Mouse (Mus musculus) bone marrow, adult 2 months (tissue): ENCODE data around the gene AL607142.1. TPM values are rescaled to one million over a fixed set of nuclear protein-coding genes. Genes with fewer than 3 reads are reported as not detected.

Experiments used
- H3K27ac ChIP-seq: fragments of 200-500 bp; 2 replicates; pipeline ENCODE4 v1.5.1; 2012; ENCODE audit warnings: low read depth, mild to moderate bottlenecking, control low read depth, inconsistent platforms, low read length; ENCODE audit not compliant: control insufficient read depth, poor library complexity, insufficient read depth
- H3K4me1 ChIP-seq: fragments of 200-500 bp; 2 replicates; pipeline ENCODE4 v1.6.1; 2011; ENCODE audit warnings: low read length; ENCODE audit not compliant: control insufficient read depth, insufficient read depth
- H3K4me3 ChIP-seq: fragments of 200-500 bp; replicated peaks from 2 replicates; pipeline ENCODE3; 2011; ENCODE audit warnings: mild to moderate bottlenecking, low read depth, low read length, control low read depth; ENCODE audit not compliant: control insufficient read depth
- CTCF ChIP-seq: fragments of 200-500 bp; IDR thresholded peaks from 2 replicates; pipeline ENCODE4 v1.5.1; 2011; ENCODE audit warnings: low read length, control low read depth; ENCODE audit not compliant: control insufficient read depth, insufficient read depth
- POLR2A ChIP-seq: fragments of 200-500 bp; IDR thresholded peaks from 2 replicates; pipeline ENCODE4 v1.6.1; 2011; ENCODE audit warnings: low read depth, mild to moderate bottlenecking, control low read depth, low read length, borderline replicate concordance; ENCODE audit not compliant: control insufficient read depth
- WGBS: fragments of 180-500 bp; shearing (Covaris S2); methylation state at CpG from one replicate; pipeline ENCODE4 v1.1.7; 2018; 5-methylcytosine and 5-hydroxymethylcytosine counted together
- polyA plus RNA-seq: library from polyadenylated mRNA; stranded (reverse); fragments of >200 nt; gene quantifications from 2 replicates; pipeline ENCODE4 v1.2.4, GENCODE M21; 2011; ENCODE audit warnings: low replicate concordance; ENCODE audit not compliant: missing spikeins, insufficient read depth, insufficient read length

Gene AL607142.1
- polyA plus RNA-seq, 1 experiment = not detected

- 23% methylated on average over 8 of the region's 8 CpGs for WGBS
- TF ChIP-seq CTCF (peak; percentile 74), POLR2A (no peak)
- no peak overlapping the region for H3K27ac ChIP-seq
Measured at GRCm38 (mm10) chr4:120120276-120120675, 55.5 kb downstream of the AL607142.1 start.

GRCm38 (mm10) chr4:120124656-120125055 is 59.9 kb downstream of the AL607142.1 start:
- 59% methylated on average over 6 of the region's 6 CpGs for WGBS
- Histone ChIP-seq H3K27ac (no peak overlapping the region), H3K4me1 (no peaks in the 10 kb centered on the region), H3K4me3 (no peak overlapping the region)
- no peak for TF ChIP-seq CTCF
- TF ChIP-seq POLR2A = no peak

More at GRCm38 (mm10) chr4:120120276-120120675, 55.5 kb downstream of the AL607142.1 start:
- no peaks in the 10 kb centered on the region for H3K4me1 ChIP-seq
- no peak overlapping the region for H3K4me3 ChIP-seq

- H3K4me1 ChIP-seq = no peaks in the 10 kb centered on the region
- H3K4me3 ChIP-seq = no peak overlapping the region
- H3K27ac ChIP-seq = no peak overlapping the region
- TF ChIP-seq CTCF (no peak), POLR2A (no peak)
- WGBS = 86% methylated on average over 6 of the region's 6 CpGs
Measured at GRCm38 (mm10) chr4:120126047-120126446, 61.3 kb downstream of the AL607142.1 start.

GRCm38 (mm10) chr4:120127333-120127732 is 62.5 kb downstream of the AL607142.1 start:
- WGBS = 77% methylated on average over 3 of the region's 3 CpGs
- Histone ChIP-seq H3K4me3 (no peak overlapping the region), H3K27ac (no peak overlapping the region), H3K4me1 (no peaks in the 10 kb centered on the region)
- TF ChIP-seq CTCF = no peak
- TF ChIP-seq POLR2A = no peak

- TF ChIP-seq CTCF (no peak), POLR2A (no peak)
- no peaks in the 10 kb centered on the region for H3K4me1 ChIP-seq
- WGBS = 57% methylated on average over 4 of the region's 4 CpGs
Measured at GRCm38 (mm10) chr4:120128033-120128432, 63.2 kb downstream of the AL607142.1 start.

GRCm38 (mm10) chr4:120129233-120129885 is 64.6 kb downstream of the AL607142.1 start:
- H3K4me1 ChIP-seq = no peaks in the 10 kb centered on the region
- 44% methylated on average over 4 of the region's 4 CpGs for WGBS
- TF ChIP-seq POLR2A = no peak
- TF ChIP-seq CTCF = peak; percentile 88
- H3K4me3 ChIP-seq = no peak overlapping the region
- no peak overlapping the region for H3K27ac ChIP-seq

More at GRCm38 (mm10) chr4:120128033-120128432, 63.2 kb downstream of the AL607142.1 start:
- no peak overlapping the region for H3K27ac ChIP-seq
- H3K4me3 ChIP-seq = no peak overlapping the region

- no peaks in the 10 kb centered on the region for H3K4me1 ChIP-seq
- no peak for TF ChIP-seq CTCF
- TF ChIP-seq POLR2A = no peak
- H3K27ac ChIP-seq = no peak overlapping the region
- H3K4me3 ChIP-seq = no peak overlapping the region
- 83% methylated on average over 4 of the region's 4 CpGs for WGBS
Measured at GRCm38 (mm10) chr4:120130926-120131325, 66.1 kb downstream of the AL607142.1 start.

GRCm38 (mm10) chr4:120131441-120132220 is 66.8 kb downstream of the AL607142.1 start:
- 84% methylated on average over 24 of the region's 24 CpGs for WGBS
- Histone ChIP-seq H3K27ac (no peak overlapping the region), H3K4me1 (no peaks in the 10 kb centered on the region), H3K4me3 (no peak overlapping the region)
- no peak for TF ChIP-seq CTCF
- no peak for TF ChIP-seq POLR2A
